In the genomic region with DNA sequence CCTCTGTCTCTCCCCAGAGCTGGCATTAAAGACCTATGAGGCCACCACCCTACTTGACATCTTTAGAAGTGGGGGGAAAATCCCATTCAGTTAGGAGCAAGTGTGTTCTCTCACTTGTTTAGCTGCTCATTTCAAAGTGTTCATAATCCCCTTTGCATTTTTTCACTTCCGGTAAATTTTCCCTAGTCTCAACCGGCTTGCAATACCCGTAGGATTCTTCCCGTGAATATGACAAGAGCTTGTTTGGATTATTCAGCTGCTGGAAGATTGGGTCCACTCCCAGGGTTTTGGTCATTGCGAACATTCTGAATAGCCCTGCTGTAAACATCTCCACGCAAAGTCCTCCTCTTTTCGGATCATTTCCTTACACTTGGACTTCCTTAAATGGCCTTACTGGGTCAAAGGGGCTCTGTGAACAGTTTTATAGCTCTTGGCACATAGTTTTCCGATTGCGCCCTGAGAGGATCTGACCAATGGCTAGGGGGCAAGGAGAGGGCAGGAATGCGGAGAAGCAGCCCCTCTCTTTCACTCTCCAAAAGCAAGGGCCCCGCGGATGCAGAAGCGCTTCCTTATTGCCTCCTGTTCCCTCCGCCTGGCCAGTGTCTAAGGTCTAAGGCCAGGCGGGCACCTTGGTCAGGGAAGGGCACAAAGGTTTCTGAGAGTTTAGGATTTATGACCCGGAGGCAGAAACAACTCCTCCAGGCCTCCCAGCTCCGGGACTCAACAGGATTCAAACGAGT, we compare ENCODE assay signal across 8 mouse cellular contexts. TPM values are rescaled to one million over a fixed set of nuclear protein-coding genes. Genes with fewer than 3 reads are reported as not detected.
DNase-seq lines count a peak whose midpoint lies in the region; ATAC-seq and TF ChIP-seq lines count a peak whose summit lies in the region.

No protein-coding gene starts in this region.

- H3K9ac ChIP-seq in heart, embryonic 12.5 days, result peak overlapping the region; percentile 98
- H3K9ac ChIP-seq in liver, embryonic 14.5 days (replicated peaks), result peak overlapping the region; percentile 81
- peak overlapping the region; percentile 93 for H3K9ac ChIP-seq in neural tube, embryonic 12.5 days

- intact Hi-C loops in heart, postnatal 36 days (cut with DNase I), result loop anchor here (2.0 to 10.0 kb wide), 4 partner anchors 17 to 309 kb away; no protein-coding TSS in a partner anchor

- H3K4me1 ChIP-seq in G1E (ENCODE audit: insufficient read depth, low read depth, low read length), result peaks cover 42% of the 10 kb centered on the region
- peaks cover 26% of the 10 kb centered on the region for H3K4me1 ChIP-seq in heart, embryonic 12.5 days (replicated peaks)
- H3K4me1 ChIP-seq in liver, embryonic 14.5 days (replicated peaks; ENCODE audit: control insufficient read depth in 2 of 2, insufficient read depth in 2 of 2, low read length in 1 of 2), result peaks cover 24 to 28% of the 10 kb centered on the region in 2 experiments
- H3K4me1 ChIP-seq in neural tube, embryonic 12.5 days, result peaks cover 27% of the 10 kb centered on the region

- no peak for TF ChIP-seq EP300 in liver, embryonic 14.5 days (IDR thresholded peaks at IDR 0.05; ENCODE audit: low read depth)

- H3K27ac ChIP-seq in heart, embryonic 12.5 days (ENCODE audit: poor library complexity, severe bottlenecking), result peak overlapping the region; percentile 100
- H3K27ac ChIP-seq in liver, embryonic 14.5 days, result peak overlapping the region; percentile 71
- H3K27ac ChIP-seq in neural tube, embryonic 12.5 days, result peak overlapping the region; percentile 89

- DNase-seq in heart, adult 8-10 months (ENCODE audit: low spot score), result peak; percentile 70
- no peak for DNase-seq in heart, postnatal 36 days
- DNase-seq in G1E (ENCODE audit: low spot score), result peak; percentile 4
- DNase-seq in liver, embryonic 14.5 days (ENCODE audit: low read depth in 3 of 3, low spot score in 3 of 3), result no peak
- DNase-seq in cerebellum, postnatal 25 days, result no peak
- DNase-seq in testis, postnatal 14 days (ENCODE audit: low spot score), result no peak

- H3K4me2 ChIP-seq in heart, embryonic 12.5 days, result peak overlapping the region; percentile 89
- peak overlapping the region; percentile 96 for H3K4me2 ChIP-seq in liver, embryonic 14.5 days (ENCODE audit: low read depth)
- H3K4me2 ChIP-seq in neural tube, embryonic 12.5 days (replicated peaks), result peak overlapping the region; percentile 77

- no peak for ATAC-seq in G1E (ENCODE audit: extremely low read depth, insufficient number of reproducible peaks, low FRiP score, poor library complexity, severe bottlenecking)
- no peak for ATAC-seq in heart, embryonic 12.5 days (ENCODE audit: insufficient number of reproducible peaks, low FRiP score)
- ATAC-seq in liver, embryonic 14.5 days (ENCODE audit: insufficient read depth), result no peak
- no peak for ATAC-seq in neural tube, embryonic 12.5 days (ENCODE audit: low FRiP score, low read depth)

- 5% methylated on average over 18 of the region's 18 CpGs for WGBS in heart, embryonic 12.5 days
- 5% methylated on average over 18 of the region's 18 CpGs for WGBS in liver, embryonic 14.5 days (ENCODE audit: insufficient replicate concordance)
- WGBS in neural tube, embryonic 12.5 days, result 2% methylated on average over 18 of the region's 18 CpGs

- H3K27me3 ChIP-seq in G1E (ENCODE audit: insufficient read depth, low read length), result peaks cover 10% of the 10 kb centered on the region; the same call in 1 of the 2 replicates
- H3K27me3 ChIP-seq in heart, embryonic 12.5 days (replicated peaks), result no peaks in the 10 kb centered on the region
- no peaks in the 10 kb centered on the region for H3K27me3 ChIP-seq in liver, embryonic 14.5 days (ENCODE audit: control insufficient read depth, insufficient read depth, low read length)
- H3K27me3 ChIP-seq in neural tube, embryonic 12.5 days (replicated peaks), result no peaks in the 10 kb centered on the region

- TF ChIP-seq CTCF in G1E (IDR thresholded peaks at IDR 0.05; ENCODE audit: low read depth, low read length), result no peak
- TF ChIP-seq CTCF in liver, embryonic 14.5 days (IDR thresholded peaks at IDR 0.05; ENCODE audit: low read depth), result no peak

- no peaks in the 10 kb centered on the region for H3K9me3 ChIP-seq in G1E (replicated peaks)
- H3K9me3 ChIP-seq in heart, embryonic 12.5 days (replicated peaks), result no peaks in the 10 kb centered on the region
- no peaks in the 10 kb centered on the region for H3K9me3 ChIP-seq in liver, embryonic 14.5 days (ENCODE audit: control insufficient read depth, low read length)
- H3K9me3 ChIP-seq in neural tube, embryonic 12.5 days, result no peaks in the 10 kb centered on the region

- peak overlapping the region; percentile 85 for H3K4me3 ChIP-seq in G1E (ENCODE audit: low read depth, low read length)
- H3K4me3 ChIP-seq in heart, embryonic 12.5 days, result peak overlapping the region; percentile 97
- H3K4me3 ChIP-seq in liver, embryonic 14.5 days (ENCODE audit: insufficient read depth in 1 of 2, low read depth in 2 of 2, low read length in 2 of 2), result peak overlapping the region; percentile 76 to 84
- H3K4me3 ChIP-seq in neural tube, embryonic 12.5 days, result peak overlapping the region; percentile 93

- H3K36me3 ChIP-seq in G1E (replicated peaks), result no peaks in the 10 kb centered on the region
- no peaks in the 10 kb centered on the region for H3K36me3 ChIP-seq in heart, embryonic 12.5 days
- no peaks in the 10 kb centered on the region for H3K36me3 ChIP-seq in liver, embryonic 14.5 days (replicated peaks; ENCODE audit: control insufficient read depth, insufficient read depth, low read depth)
- no peaks in the 10 kb centered on the region for H3K36me3 ChIP-seq in neural tube, embryonic 12.5 days

RNA-seq across cellular contexts. Expression of gene Rock2, which starts 0.9 kb away (rescaled TPM):
- 10 to 100 TPM; 71.9 to 88.8 (median 84.0) TPM for total RNA-seq in heart, adult 8-10 months (2022)
- 10 to 100 TPM; 77.4 to 84.9 TPM for total RNA-seq in heart, postnatal 36 days (2021)
- total RNA-seq in G1E (2014; fragmentation: Nextera tagmentation), result 78.0 and 78.8 TPM in 2 replicates
- total RNA-seq in G1E (2017), result 46.1 and 59.7 TPM in 2 replicates
- polyA plus RNA-seq in G1E (2012), result 3.1 and 3.5 TPM in 2 replicates
- polyA plus RNA-seq in heart, embryonic 12.5 days (2016; fragmentation: Nextera tagmentation; extraction: Ambion mirVana), result 29.7 and 32.0 TPM in 2 replicates
- 3.7 and 5.7 TPM in 2 replicates for polyA plus RNA-seq in liver, embryonic 14.5 days (2012; rRNA removed)
- polyA plus RNA-seq in liver, embryonic 14.5 days (2014; fragmentation: Nextera tagmentation; extraction: Ambion mirVana), result 5.1 and 6.6 TPM in 2 replicates
- 20.2 and 21.4 TPM in 2 replicates for polyA plus RNA-seq in neural tube, embryonic 12.5 days (2016; fragmentation: Nextera tagmentation; extraction: Ambion mirVana)

Comparison
In these comparisons a context has a peak if more than half of its experiments do, and no peak if none do; other contexts are left out.
1. DNase-seq: peak in heart, adult 8-10 months (single experiment) and G1E (single experiment); none in heart, postnatal 36 days (0 of 2), liver, embryonic 14.5 days (0 of 3), cerebellum, postnatal 25 days (0 of 2) and testis, postnatal 14 days (single experiment).
2. Peak in every context shown above with its lines, with median percentiles within 50 percentile points of each other: H3K4me3 ChIP-seq, H3K27ac ChIP-seq, H3K4me2 ChIP-seq and H3K9ac ChIP-seq.